Mouse (Mus musculus) ovary, postnatal 36 days (tissue): ENCODE measurements around the gene Ctsh.

Source experiments
- DNase-seq: peaks from one replicate; pipeline ENCODE4 v3.0.0; 2022; ENCODE audit warnings: low spot score, mixed read lengths

Ctsh gene

DNA sequence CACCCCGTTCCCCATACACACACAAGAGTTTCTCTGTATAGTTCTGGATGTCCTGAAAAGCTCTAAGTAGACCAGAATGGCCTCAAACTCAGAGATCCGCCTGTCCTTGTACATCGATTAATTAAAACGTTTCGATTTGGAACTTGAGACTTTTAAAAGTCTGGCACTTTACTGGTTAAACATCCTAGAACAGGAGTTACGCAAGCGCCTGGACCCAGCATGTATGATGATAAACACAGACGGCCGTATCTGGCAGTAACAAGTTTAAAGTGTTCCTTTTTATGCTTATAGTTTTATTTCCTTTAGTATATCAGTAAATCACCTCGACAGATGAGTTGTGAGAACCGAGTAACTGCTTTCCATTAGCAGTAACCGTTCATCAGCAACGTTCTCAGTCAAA lies 59.2 kb downstream of the Ctsh start:
- no peak for DNase-seq

DNA sequence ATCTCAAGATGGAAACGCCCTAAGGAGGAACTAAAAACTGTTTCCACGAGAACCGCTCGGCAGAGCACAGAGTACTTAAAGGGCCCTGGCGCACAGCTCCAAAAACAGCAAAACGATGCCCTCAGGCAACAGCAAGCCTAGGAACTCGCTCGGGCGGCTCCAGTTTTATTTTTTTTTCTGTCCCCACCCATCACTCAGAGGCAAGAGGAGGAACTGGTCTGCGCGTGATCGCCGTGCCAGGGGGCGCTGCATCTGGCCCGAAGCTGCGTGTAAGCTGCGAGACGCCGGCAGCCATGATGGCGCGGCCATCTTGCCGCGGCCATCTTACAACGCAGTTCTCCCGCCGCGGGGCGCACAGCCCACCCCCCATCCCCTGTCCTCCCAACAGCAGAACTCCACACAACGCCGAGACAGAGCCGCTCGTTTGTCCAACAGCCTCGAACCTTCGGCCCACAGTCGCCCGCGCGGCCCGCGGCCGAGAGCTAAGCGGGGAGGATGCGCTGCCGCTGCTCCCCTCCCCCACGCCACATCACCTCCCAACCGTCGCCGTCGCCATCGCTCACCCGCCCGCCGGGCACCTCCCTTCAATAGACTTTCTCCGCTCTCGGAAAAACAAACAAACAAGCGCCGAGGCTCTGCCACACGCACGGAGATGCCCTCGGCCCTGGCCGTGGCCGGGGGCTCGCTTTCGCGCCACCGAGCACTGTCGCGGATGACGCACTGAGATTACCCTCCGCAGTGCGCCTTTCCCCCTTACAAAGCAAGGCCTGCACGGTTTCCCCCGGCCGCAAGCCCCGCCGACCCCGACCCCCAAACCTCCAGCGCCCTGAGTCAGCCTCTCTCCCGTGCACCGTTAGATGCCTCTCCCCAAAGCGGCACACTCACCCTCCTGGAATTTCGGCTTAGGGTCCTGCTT lies 60.0 kb downstream of the Ctsh start:
- DNase-seq, result peak; percentile 89

DNA sequence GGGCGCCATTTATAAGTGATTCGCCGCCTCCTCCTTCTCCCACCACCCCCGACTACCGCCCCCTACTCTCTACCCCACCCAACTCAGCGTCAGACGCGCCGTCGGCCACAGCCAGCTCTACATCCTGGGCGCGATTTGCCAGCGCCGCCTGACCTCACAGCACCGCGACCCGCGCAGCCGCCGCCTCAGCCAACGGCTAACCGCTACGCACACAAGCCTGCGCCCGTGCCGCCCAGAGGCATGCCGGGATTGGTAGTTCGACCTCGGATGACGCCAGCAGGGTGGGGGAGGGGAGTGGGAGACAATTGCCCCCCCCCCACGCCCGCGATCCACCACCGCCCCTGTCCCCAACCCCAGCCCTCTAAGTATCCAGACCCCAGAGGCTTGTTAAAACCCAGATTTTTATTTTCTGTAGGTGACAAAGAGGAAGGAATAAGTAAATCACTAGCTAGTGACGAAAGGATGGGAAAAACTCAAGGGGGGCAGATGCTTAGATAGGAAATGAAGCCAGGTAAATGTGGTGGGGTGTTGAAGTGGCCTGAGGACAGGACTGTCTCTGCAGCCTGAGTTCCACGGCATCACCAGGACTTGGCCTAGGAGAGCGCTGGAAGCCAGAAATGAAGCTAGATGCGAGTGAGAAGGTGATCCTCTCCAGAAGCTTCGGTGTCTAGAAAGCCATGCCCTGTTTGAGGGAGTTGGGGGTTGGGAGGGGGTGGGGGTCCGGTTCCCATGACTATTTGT lies 60.8 kb downstream of the Ctsh start, which contains the start of gene Morf4l1:
Gene Morf4l1 (minus strand): TSS at position 208 of the 741 bp plus-strand sequence.
- DNase-seq, result peak; percentile 97

DNA sequence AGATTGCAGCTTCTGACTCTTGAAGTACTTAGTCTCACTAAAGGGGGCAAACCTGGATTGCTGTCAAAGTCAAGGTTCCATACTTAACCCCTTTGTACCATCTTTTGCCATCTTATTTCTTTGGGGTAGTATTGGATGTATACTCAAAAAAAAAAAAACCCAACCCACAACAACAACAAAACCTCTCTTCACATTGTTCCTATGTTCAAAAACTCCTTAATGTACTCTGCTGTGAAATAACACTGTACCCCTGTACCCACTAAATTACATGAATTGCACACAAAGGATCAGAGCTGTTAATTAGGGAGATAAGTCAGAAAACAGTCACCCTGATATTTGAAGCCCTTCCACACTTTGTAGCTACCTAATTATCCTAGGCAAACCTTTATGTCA lies 61.4 kb downstream of the Ctsh start:
- no peak for DNase-seq

DNA sequence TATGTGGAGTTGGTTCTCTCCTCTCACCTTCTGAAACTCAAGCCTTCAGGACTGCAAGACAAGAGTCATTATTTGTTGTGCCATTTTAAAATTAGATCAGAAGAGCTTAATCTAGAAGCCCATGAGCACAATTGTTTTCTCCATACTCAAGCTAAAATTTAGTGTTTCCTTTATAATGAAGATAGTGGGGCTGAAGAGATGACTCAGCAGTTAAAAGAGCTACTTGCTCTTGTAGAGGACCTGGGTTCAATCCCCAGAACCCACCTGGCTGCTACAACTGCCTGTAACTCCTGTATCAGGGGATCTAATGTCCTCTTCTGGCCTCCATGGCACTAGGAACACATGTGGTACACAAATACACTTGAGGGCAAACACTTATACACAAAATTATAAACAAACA lies 63.3 kb downstream of the Ctsh start:
- DNase-seq, result no peak

DNA sequence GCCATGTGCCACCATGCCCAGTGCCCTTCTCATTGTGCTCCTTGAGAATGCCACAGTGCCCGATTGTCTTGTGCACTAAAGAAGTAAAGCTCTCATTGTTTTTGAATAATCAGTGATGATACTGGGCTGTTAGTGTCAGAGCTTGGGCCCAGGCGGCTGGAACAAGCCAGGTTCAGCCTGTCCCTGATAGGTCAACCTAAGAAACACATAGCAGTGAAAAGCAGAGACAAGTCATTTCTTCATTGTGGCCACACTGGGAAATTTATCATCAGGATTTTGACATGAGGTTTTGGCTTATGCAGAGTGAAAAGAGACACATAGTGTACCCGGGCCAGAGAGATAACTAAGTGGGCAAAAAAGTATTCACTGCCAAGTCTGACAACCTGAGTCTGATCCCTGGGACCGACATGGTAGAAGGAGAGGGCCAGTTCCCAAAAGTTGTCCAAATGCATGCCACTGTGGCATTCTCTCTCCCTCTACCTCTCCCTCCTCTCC lies 68.3 kb downstream of the Ctsh start:
- no peak for DNase-seq

DNA sequence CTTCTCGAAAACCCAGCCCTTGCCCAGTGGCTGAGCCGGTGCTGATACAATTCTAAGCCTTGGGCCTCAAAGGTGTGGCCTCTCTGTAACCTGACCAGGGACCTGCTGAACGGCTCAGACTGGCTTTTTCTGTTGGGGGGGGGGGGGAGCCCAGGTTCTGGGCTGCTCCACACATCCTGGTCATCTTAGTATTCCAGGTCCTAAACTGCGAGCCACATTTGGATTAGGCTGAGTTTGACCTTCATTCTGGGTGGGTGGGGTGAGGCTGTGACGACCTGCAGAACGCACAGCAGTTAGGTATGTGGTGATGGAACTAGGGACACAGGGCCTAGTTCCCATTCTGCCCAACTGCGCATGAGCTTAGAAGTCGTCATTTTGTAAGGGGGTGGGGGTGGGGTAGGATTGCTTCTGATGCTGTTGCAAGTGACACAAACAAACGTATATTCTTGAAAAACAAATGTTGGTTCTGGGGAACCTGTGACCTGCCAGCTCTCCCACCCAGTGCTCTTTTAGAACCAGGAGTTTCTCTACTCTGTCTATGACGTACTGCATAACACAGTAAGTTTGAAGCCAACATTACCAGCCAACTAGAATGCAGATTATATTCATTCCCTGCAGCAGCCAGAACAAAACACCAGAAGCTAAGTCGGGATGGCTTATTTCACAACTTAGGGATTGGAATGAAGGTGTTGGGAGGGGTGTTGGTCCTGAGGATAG lies 70.4 kb downstream of the Ctsh start:
- no peak for DNase-seq

DNA sequence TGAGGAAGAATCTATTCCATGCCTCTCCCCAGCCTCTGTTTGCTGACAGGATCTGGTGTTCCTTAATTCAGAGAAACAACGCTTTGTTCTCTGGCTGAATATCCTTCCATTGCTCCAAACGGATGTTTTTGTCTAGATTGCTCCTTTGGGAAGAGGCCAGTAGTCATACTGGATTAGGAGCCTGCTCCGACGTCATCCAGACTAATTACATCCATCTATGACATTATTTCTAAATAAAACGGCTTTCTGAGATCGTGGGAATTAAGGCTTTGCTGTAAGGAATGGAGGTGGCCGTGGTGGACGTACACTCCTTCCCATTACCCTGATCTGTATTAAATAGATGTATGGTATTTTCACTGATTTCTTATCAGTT lies 70.9 kb downstream of the Ctsh start:
- DNase-seq, result no peak
